Mouse (Mus musculus) testis, adult 2 months (tissue): ENCODE measurements around the gene Fcgrt.

Source experiments
- CTCF ChIP-seq: fragments of 200-500 bp; IDR thresholded peaks from 2 replicates; pipeline ENCODE4 v1.5.1; 2012; ENCODE audit warnings: low read depth, mild to moderate bottlenecking, inconsistent platforms, low read length, moderate library complexity; ENCODE audit not compliant: control insufficient read depth, insufficient read depth, insufficient replicate concordance
- POLR2A ChIP-seq: fragments of 200-500 bp; IDR thresholded peaks from 2 replicates; pipeline ENCODE4 v1.6.1; 2012; ENCODE audit warnings: low read depth, mild to moderate bottlenecking, inconsistent platforms, low read length, moderate library complexity; ENCODE audit not compliant: control insufficient read depth

DNA sequence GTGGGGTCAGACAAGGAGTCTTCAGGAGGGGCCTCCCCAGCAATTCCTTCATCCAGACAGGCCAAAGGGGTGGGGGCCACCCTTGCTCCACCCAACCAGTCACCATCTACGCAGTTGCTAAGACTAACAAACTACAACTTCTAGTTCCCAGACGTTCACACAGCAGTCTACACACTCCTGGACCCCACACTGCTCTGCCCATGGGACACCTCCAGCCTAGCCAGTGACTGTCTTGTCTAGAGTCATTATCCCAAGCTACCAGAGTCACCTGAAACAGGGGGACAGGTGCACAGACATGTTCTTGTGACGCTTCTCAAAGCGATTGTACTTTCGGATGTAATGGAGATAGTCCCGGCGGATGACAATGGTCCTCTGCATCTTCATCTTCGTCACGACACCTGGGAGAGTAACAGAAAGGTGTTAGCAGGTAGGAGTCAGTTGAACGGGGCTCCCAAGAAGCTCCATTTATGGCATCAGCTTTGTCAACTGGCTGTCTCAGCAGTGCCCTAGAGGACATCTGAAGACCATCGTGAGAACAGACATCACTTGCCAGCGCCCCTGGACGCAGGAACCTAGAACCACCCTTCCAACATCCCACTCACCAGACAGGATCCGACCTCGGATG is 19.0 kb upstream of the Fcgrt start:
- TF ChIP-seq CTCF = no peak
- TF ChIP-seq POLR2A = no peak
